Mouse (Mus musculus): ENCODE results near the gene Higd1c. TPM values are rescaled to one million over a fixed set of nuclear protein-coding genes. Genes with fewer than 3 reads are reported as not detected.

Gene Higd1c
- total RNA-seq, 2 experiments from 2014 or later: not detected

GRCm38 (mm10) chr15:100428296-100428905, 64.1 kb downstream of the Higd1c start:
- intact Hi-C loops (cut with DNase I): no loop called here
- DNase-seq (ENCODE audit: extremely low spot score in 1 of 2, low spot score in 2 of 2): no peak
- TF ChIP-seq CTCF (IDR thresholded peaks at IDR 0.05): no peak
- Histone ChIP-seq H3K4me3 (no peak overlapping the region), H3K27ac (no peak overlapping the region)

- no peak for TF ChIP-seq CTCF (IDR thresholded peaks at IDR 0.05)
- intact Hi-C loops (cut with DNase I): no loop called here
- H3K4me3 ChIP-seq: no peak overlapping the region
- no peak for DNase-seq (ENCODE audit: extremely low spot score in 1 of 2, low spot score in 2 of 2)
- no peak overlapping the region for H3K27ac ChIP-seq
Observed at GRCm38 (mm10) chr15:100429959-100430565, 65.7 kb downstream of the Higd1c start.

- DNase-seq (ENCODE audit: extremely low spot score in 1 of 2, low spot score in 2 of 2): no peak
- intact Hi-C loops (cut with DNase I): no loop called here
- no peak for TF ChIP-seq CTCF (IDR thresholded peaks at IDR 0.05)
- Histone ChIP-seq H3K4me3 (no peak overlapping the region), H3K27ac (no peak overlapping the region)
Observed at GRCm38 (mm10) chr15:100433234-100433633, 68.9 kb downstream of the Higd1c start.

Other genes starting within 250 kb of the Higd1c start
- 10 to 100 TPM; 19.9 to 27.8 TPM for gene Atf1, start 136.7 kb upstream of the Higd1c start, total RNA-seq (2021)
- gene Tmprss12, start 83.7 kb upstream of the Higd1c start, total RNA-seq (2021): not detected
- 10 to 100 TPM; 30.0 to 32.2 TPM for gene Mettl7a1, start 60.4 kb upstream of the Higd1c start, total RNA-seq (2021)
- under 1 TPM in 1 of 2 experiments, not detected in 1; 0.66 TPM for gene Mettl7a3, start 29.6 kb upstream of the Higd1c start, total RNA-seq (2021)
- under 1 TPM in 1 of 2 experiments, not detected in 1; 0.68 TPM for gene Methig1, start 11.4 kb upstream of the Higd1c start, total RNA-seq (2021)
- gene Mettl7a2, start 11.3 kb upstream of the Higd1c start, total RNA-seq (2021): under 1 TPM; 0.59 to 0.89 TPM
- not detected for gene Gm5475, start 57.6 kb downstream of the Higd1c start, total RNA-seq (2021)
- 10 to 100 TPM; 60.0 to 70.8 TPM for gene Slc11a2, start 60.5 kb downstream of the Higd1c start, total RNA-seq (2021)
- gene Letmd1, start 104.5 kb downstream of the Higd1c start, total RNA-seq (2021): 10 to 100 TPM; 59.6 to 62.1 TPM
- gene Csrnp2, start 130.9 kb downstream of the Higd1c start, total RNA-seq (2021): 10 to 100 TPM; 35.3 to 36.3 TPM
- gene Tfcp2, start 187.5 kb downstream of the Higd1c start, total RNA-seq (2021): 10 to 100 TPM; 26.8 to 27.9 TPM
- gene Pou6f1, start 235.4 kb downstream of the Higd1c start, total RNA-seq (2021): 100 to 1,000 TPM; 139 to 144 TPM